Mouse (Mus musculus): ENCODE measurements around the gene 4930507D05Rik.
A peak's percentile ranks its signal among the peaks of the same experiment; 100 is the strongest.

- peak; percentile 56 for TF ChIP-seq CTCF (IDR thresholded peaks at IDR 0.05; ENCODE audit: borderline replicate concordance, insufficient read depth, low read depth, low read length)
- no peak for TF ChIP-seq POLR2A (IDR thresholded peaks at IDR 0.05; ENCODE audit: borderline replicate concordance, insufficient read depth, low read length)
Measured at GRCm38 (mm10) chr10:62488266-62488665, 39.0 kb downstream of the 4930507D05Rik start.
